Mouse (Mus musculus) heart, postnatal 25 days (tissue): ENCODE measurements around the gene Mtx1. TPM values are rescaled to one million over a fixed set of nuclear protein-coding genes. Genes with fewer than 3 reads are reported as not detected.
A peak's percentile ranks its signal among the peaks of the same experiment; 100 is the strongest.
"Not testable (repeated sequence)": the region's sequence is repeated elsewhere in the genome, so short reads cannot be mapped to it uniquely, and the experiment has no call there.

Source experiments
- DNase-seq: peaks from one replicate; pipeline ENCODE4 v3.0.0; 2022; ENCODE audit warnings: low spot score
- intact Hi-C: fragments of 180-260 bp; cut with DNase I; formaldehyde crosslinking; loops from one replicate; pipeline ENCODE4 v1.15.1; 2025
- total RNA-seq, 2 experiments: library from RNA; stranded (reverse); gene quantifications; 2 replicates each; pipeline ENCODE4 v1.2.3; 2021

The Mtx1 gene
- total RNA-seq, 2 experiments from 2014 or later = 62.3 to 62.6 TPM

GRCm38 (mm10) chr3:89219546-89219945, 7.3 kb downstream of the Mtx1 start:
- no peak for DNase-seq
- intact Hi-C loops = no loop called here

GRCm38 (mm10) chr3:89218271-89218670, 8.6 kb downstream of the Mtx1 start:
- intact Hi-C loops = no loop called here
- no peak for DNase-seq

GRCm38 (mm10) chr3:89216407-89216806, 10.5 kb downstream of the Mtx1 start:
- intact Hi-C loops = loop anchor here (2.0 kb wide), 2 partner anchors 102 to 126 kb away; no protein-coding TSS in a partner anchor
- not testable (repeated sequence) for DNase-seq

GRCm38 (mm10) chr3:89215853-89216252, 11.0 kb downstream of the Mtx1 start:
- DNase-seq = peak; percentile 61
- intact Hi-C loops = loop anchor here (2.0 kb wide), 3 partner anchors 19 to 125 kb away; no protein-coding TSS in a partner anchor

GRCm38 (mm10) chr3:89214681-89215411, 12.0 kb downstream of the Mtx1 start, which contains the start of gene Thbs3:
Gene Thbs3, plus strand, starts transcription at chr3:89215180.
- intact Hi-C loops = loop anchor here (2.0 kb wide), 1 partner anchor 18 kb away; no protein-coding TSS in a partner anchor
- DNase-seq = no peak

- intact Hi-C loops = loop anchor here (2.0 kb wide), 1 partner anchor 17 kb away; no protein-coding TSS in a partner anchor
- DNase-seq = peak; percentile 92
Observed at GRCm38 (mm10) chr3:89213803-89214530, 12.9 kb downstream of the Mtx1 start.

GRCm38 (mm10) chr3:89210731-89211130, 16.2 kb downstream of the Mtx1 start:
- no peak for DNase-seq
- intact Hi-C loops = no loop called here

- intact Hi-C loops = no loop called here
- no peak for DNase-seq
Observed at GRCm38 (mm10) chr3:89210162-89210561, 16.7 kb downstream of the Mtx1 start.

GRCm38 (mm10) chr3:89209731-89210130, 17.2 kb downstream of the Mtx1 start:
- intact Hi-C loops = no loop called here
- no peak for DNase-seq

- intact Hi-C loops = no loop called here
- no peak for DNase-seq
Observed at GRCm38 (mm10) chr3:89208736-89209135, 18.2 kb downstream of the Mtx1 start.

GRCm38 (mm10) chr3:89208075-89208657, 18.7 kb downstream of the Mtx1 start:
- no peak for DNase-seq
- intact Hi-C loops = no loop called here

GRCm38 (mm10) chr3:89206695-89207094, 20.2 kb downstream of the Mtx1 start:
- intact Hi-C loops = no loop called here
- no peak for DNase-seq

- no peak for DNase-seq
- intact Hi-C loops = no loop called here
Observed at GRCm38 (mm10) chr3:89206079-89206478, 20.8 kb downstream of the Mtx1 start.

GRCm38 (mm10) chr3:89203142-89203514, 23.8 kb downstream of the Mtx1 start:
- intact Hi-C loops = no loop called here
- no peak for DNase-seq

GRCm38 (mm10) chr3:89202253-89203141, 24.4 kb downstream of the Mtx1 start, which contains the start of gene Gba:
Gene Gba, plus strand, starts transcription at chr3:89202928.
- intact Hi-C loops = no loop called here
- DNase-seq = peak; percentile 61

GRCm38 (mm10) chr3:89199839-89200238, 27.0 kb downstream of the Mtx1 start:
- DNase-seq = no peak
- intact Hi-C loops = no loop called here

- DNase-seq = peak; percentile 79
- intact Hi-C loops = loop anchor here (2.0 kb wide), 1 partner anchor 19 kb away; the partner anchor contains the start of gene Thbs3
Observed at GRCm38 (mm10) chr3:89195979-89196877, 30.7 kb downstream of the Mtx1 start.

- no peak for DNase-seq
Observed at GRCm38 (mm10) chr3:89193853-89194252, 33.0 kb downstream of the Mtx1 start.

GRCm38 (mm10) chr3:89193351-89193750, 33.5 kb downstream of the Mtx1 start:
- DNase-seq = no peak
- intact Hi-C loops = no loop called here

More at GRCm38 (mm10) chr3:89193853-89194252, 33.0 kb downstream of the Mtx1 start:
- intact Hi-C loops = no loop called here
